Mouse (Mus musculus): Measurements from ENCODE around the gene Ptov1.

- TF ChIP-seq MAFK (IDR thresholded peaks at IDR 0.05; ENCODE audit: insufficient read depth, low read depth, low read length) (no peak), ZNF384 (IDR thresholded peaks at IDR 0.05; ENCODE audit: low read depth, low read length) (no peak)
Measured at GRCm38 (mm10) chr7:44868465-44868864, 1.1 kb downstream of the Ptov1 start.
